Mouse (Mus musculus): Measurements from ENCODE around the gene Jak3. TPM values are rescaled to one million over a fixed set of nuclear protein-coding genes. Genes with fewer than 3 reads are reported as not detected.

Jak3 gene
- polyA plus RNA-seq, 1 experiment from 2014 or later = 1.4 TPM

GRCm38 (mm10) chr8:71633164-71633563 is 42.9 kb upstream of the Jak3 start:
- Histone ChIP-seq H3K9ac (ENCODE audit: low read length) (no peak overlapping the region), H3K36me3 (ENCODE audit: control insufficient read depth, insufficient read depth, low read length) (peaks cover 3% of the 10 kb centered on the region; the same call in 1 of the 2 replicates), H3K9me3 (replicated peaks; ENCODE audit: control insufficient read depth, low read length) (no peaks in the 10 kb centered on the region; the same call in 1 of the 2 replicates), H3K4me1 (ENCODE audit: control insufficient read depth, insufficient read depth, low read length) (peaks cover 13% of the 10 kb centered on the region), H3K4me3 (ENCODE audit: low read depth, low read length) (no peak overlapping the region), H3K27me3 (replicated peaks; ENCODE audit: control insufficient read depth, insufficient read depth, low read length) (peaks cover 10% of the 10 kb centered on the region), H3K4me2 (ENCODE audit: low read length) (no peak overlapping the region), H3K27ac (ENCODE audit: low read depth, low read length) (no peak overlapping the region)
- ATAC-seq (no peak), DNase-seq (ENCODE audit: low spot score) (no peak)
- 9% methylated on average over 19 of the region's 22 CpGs for WGBS

DNA sequence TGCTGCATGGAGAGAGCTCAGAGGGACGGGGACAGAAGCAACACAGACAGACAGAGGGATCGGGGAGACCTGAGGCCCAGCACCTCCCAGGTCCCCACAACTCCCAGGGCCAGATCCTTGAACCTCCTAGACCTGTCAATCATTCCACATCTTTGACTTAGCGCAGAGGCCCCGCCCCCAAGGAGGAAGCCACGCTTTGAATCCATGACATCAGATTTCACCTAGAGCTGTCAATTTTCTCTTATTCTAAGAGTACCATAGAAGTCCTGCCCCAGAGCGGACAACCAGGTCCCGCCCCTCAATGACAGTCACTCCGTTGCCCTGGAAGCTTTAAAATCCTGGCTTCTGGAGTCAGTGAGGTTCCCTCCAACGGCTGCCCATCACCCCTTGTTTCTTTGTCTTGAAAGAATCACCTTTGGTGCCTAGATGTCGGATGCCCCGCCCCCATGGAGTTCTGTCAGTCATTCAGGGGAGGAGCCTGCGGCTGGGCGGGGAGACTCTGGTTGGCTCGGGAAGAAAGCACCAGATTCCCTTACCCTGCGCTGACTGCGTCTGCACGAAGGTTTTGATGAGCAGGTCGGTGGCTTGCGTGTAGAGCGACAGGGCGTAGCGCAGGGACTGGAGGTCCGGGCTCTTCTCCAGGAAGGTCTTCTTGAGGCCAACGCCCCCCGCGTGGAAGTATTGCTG is 42.0 kb upstream of the Jak3 start:
- 0 out of 2 replicates have a peak overlapping the region, but pooled peaks have one; percentile 10 for H3K9ac ChIP-seq (ENCODE audit: low read length)
- peak; percentile 76 for DNase-seq (ENCODE audit: low spot score)
- WGBS = 3% methylated on average over 26 of the region's 26 CpGs
- H3K4me1 ChIP-seq (ENCODE audit: control insufficient read depth, insufficient read depth, low read length) = peaks cover 8% of the 10 kb centered on the region
- H3K36me3 ChIP-seq (ENCODE audit: control insufficient read depth, insufficient read depth, low read length) = peaks cover 9% of the 10 kb centered on the region
- no peaks in the 10 kb centered on the region; the same call in 1 of the 2 replicates for H3K9me3 ChIP-seq (replicated peaks; ENCODE audit: control insufficient read depth, low read length)
- H3K27me3 ChIP-seq (replicated peaks; ENCODE audit: control insufficient read depth, insufficient read depth, low read length) = peaks cover 10% of the 10 kb centered on the region
- H3K27ac ChIP-seq (ENCODE audit: low read depth, low read length) = no peak overlapping the region
- no peak overlapping the region for H3K4me3 ChIP-seq (ENCODE audit: low read depth, low read length)
- H3K4me2 ChIP-seq (ENCODE audit: low read length) = peak overlapping the region; percentile 30
- peak; percentile 61 for ATAC-seq

GRCm38 (mm10) chr8:71637149-71638095 is 38.7 kb upstream of the Jak3 start:
- no peak overlapping the region for H3K27ac ChIP-seq (ENCODE audit: low read depth, low read length)
- 68% methylated on average over 8 of the region's 8 CpGs for WGBS
- H3K4me2 ChIP-seq (ENCODE audit: low read length) = no peak overlapping the region
- no peaks in the 10 kb centered on the region; the same call in 1 of the 2 replicates for H3K9me3 ChIP-seq (replicated peaks; ENCODE audit: control insufficient read depth, low read length)
- H3K27me3 ChIP-seq (replicated peaks; ENCODE audit: control insufficient read depth, insufficient read depth, low read length) = peaks cover 4% of the 10 kb centered on the region; the same call in 1 of the 2 replicates
- no peak overlapping the region for H3K9ac ChIP-seq (ENCODE audit: low read length)
- H3K4me1 ChIP-seq (ENCODE audit: control insufficient read depth, insufficient read depth, low read length) = no peaks in the 10 kb centered on the region
- no peak for ATAC-seq
- H3K36me3 ChIP-seq (ENCODE audit: control insufficient read depth, insufficient read depth, low read length) = peaks cover 27% of the 10 kb centered on the region
- DNase-seq (ENCODE audit: low spot score) = no peak
- no peak overlapping the region for H3K4me3 ChIP-seq (ENCODE audit: low read depth, low read length)

DNA sequence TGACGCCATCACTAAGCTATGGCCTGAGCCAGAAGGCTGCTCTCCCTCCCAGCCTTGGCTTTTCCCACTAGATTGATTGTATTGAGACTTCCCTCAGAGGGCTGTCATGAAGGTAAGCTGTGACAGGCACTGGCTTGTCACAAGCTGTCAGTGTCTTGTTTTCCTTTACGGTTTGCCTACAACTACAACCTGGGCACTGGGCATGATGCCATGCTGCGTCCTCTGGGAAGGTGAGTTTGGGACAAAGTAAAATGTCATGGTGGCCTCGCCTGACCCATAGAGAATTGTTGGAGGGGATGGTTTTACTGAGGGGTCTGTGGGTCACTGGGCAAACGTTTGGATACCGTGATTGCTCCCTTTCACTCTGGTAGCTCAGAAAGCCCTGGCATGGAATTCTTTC is 37.8 kb upstream of the Jak3 start:
- peaks cover 27% of the 10 kb centered on the region for H3K36me3 ChIP-seq (ENCODE audit: control insufficient read depth, insufficient read depth, low read length)
- H3K4me3 ChIP-seq (ENCODE audit: low read depth, low read length) = no peak overlapping the region
- DNase-seq (ENCODE audit: low spot score) (no peak), ATAC-seq (no peak)
- peaks cover 4% of the 10 kb centered on the region; the same call in 1 of the 2 replicates for H3K27me3 ChIP-seq (replicated peaks; ENCODE audit: control insufficient read depth, insufficient read depth, low read length)
- no peaks in the 10 kb centered on the region for H3K4me1 ChIP-seq (ENCODE audit: control insufficient read depth, insufficient read depth, low read length)
- H3K9ac ChIP-seq (ENCODE audit: low read length) = no peak overlapping the region
- H3K9me3 ChIP-seq (replicated peaks; ENCODE audit: control insufficient read depth, low read length) = no peaks in the 10 kb centered on the region
- no peak overlapping the region for H3K4me2 ChIP-seq (ENCODE audit: low read length)
- H3K27ac ChIP-seq (ENCODE audit: low read depth, low read length) = no peak overlapping the region
- WGBS = 70% methylated on average over 6 of the region's 6 CpGs

- no peak for DNase-seq (ENCODE audit: low spot score)
- Histone ChIP-seq H3K4me1 (ENCODE audit: control insufficient read depth, insufficient read depth, low read length) (no peaks in the 10 kb centered on the region), H3K27me3 (replicated peaks; ENCODE audit: control insufficient read depth, insufficient read depth, low read length) (peaks cover 4% of the 10 kb centered on the region; the same call in 1 of the 2 replicates), H3K4me3 (ENCODE audit: low read depth, low read length) (no peak overlapping the region), H3K4me2 (ENCODE audit: low read length) (no peak overlapping the region), H3K27ac (ENCODE audit: low read depth, low read length) (no peak overlapping the region), H3K9ac (ENCODE audit: low read length) (no peak overlapping the region), H3K36me3 (ENCODE audit: control insufficient read depth, insufficient read depth, low read length) (peaks cover 29% of the 10 kb centered on the region), H3K9me3 (replicated peaks; ENCODE audit: control insufficient read depth, low read length) (no peaks in the 10 kb centered on the region)
- WGBS = 92% methylated on average over 4 of the region's 4 CpGs
- ATAC-seq = no peak
These were observed 36.8 kb upstream of the Jak3 start for GRCm38 (mm10) chr8:71639318-71639717.

DNA sequence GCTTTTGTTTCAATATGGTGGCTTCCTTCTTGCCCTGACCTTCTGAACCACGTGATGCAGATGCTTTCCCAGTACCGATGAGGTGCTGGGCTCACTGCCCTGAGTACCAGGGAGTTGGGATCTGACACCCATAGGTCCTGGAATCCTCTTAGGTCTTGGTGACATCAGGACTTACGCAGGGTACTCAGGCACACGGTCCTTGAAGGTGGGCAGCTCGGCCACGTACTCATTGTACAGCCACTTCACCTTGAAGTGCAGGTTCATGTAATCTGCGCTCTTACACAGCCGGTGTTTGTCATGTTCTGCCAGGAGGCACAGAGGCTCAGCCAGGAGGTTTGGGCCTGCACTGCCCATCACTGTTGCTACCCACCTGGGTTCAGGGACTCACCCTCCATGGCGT is 30.6 kb upstream of the Jak3 start:
- no peak for DNase-seq (ENCODE audit: low spot score)
- Histone ChIP-seq H3K36me3 (ENCODE audit: control insufficient read depth, insufficient read depth, low read length) (peaks cover 50% of the 10 kb centered on the region), H3K4me3 (ENCODE audit: low read depth, low read length) (no peak overlapping the region), H3K4me1 (ENCODE audit: control insufficient read depth, insufficient read depth, low read length) (no peaks in the 10 kb centered on the region), H3K9ac (ENCODE audit: low read length) (no peak overlapping the region), H3K4me2 (ENCODE audit: low read length) (no peak overlapping the region), H3K27ac (ENCODE audit: low read depth, low read length) (no peak overlapping the region), H3K27me3 (replicated peaks; ENCODE audit: control insufficient read depth, insufficient read depth, low read length) (no peaks in the 10 kb centered on the region), H3K9me3 (replicated peaks; ENCODE audit: control insufficient read depth, low read length) (no peaks in the 10 kb centered on the region)
- 79% methylated on average over 9 of the region's 9 CpGs for WGBS
- no peak for ATAC-seq

GRCm38 (mm10) chr8:71654600-71654999 is 21.5 kb upstream of the Jak3 start:
- H3K9me3 ChIP-seq (replicated peaks; ENCODE audit: control insufficient read depth, low read length) = no peaks in the 10 kb centered on the region
- ATAC-seq (peak; percentile 33; the same call in 1 of the 2 replicates), DNase-seq (ENCODE audit: low spot score) (no peak)
- no peak overlapping the region for H3K27ac ChIP-seq (ENCODE audit: low read depth, low read length)
- H3K27me3 ChIP-seq (replicated peaks; ENCODE audit: control insufficient read depth, insufficient read depth, low read length) = peaks cover 18% of the 10 kb centered on the region; the same call in 1 of the 2 replicates
- WGBS = 0% methylated on average over 24 of the region's 24 CpGs
- 0 out of 2 replicates have a peak, but pooled peaks cover 3% of the 10 kb centered on the region for H3K4me1 ChIP-seq (ENCODE audit: control insufficient read depth, insufficient read depth, low read length)
- H3K4me2 ChIP-seq (ENCODE audit: low read length) = peak overlapping the region; percentile 32; the same call in 1 of the 2 replicates
- H3K4me3 ChIP-seq (ENCODE audit: low read depth, low read length) = no peak overlapping the region
- H3K9ac ChIP-seq (ENCODE audit: low read length) = peak overlapping the region; percentile 29
- peaks cover 20% of the 10 kb centered on the region; the same call in 1 of the 2 replicates for H3K36me3 ChIP-seq (ENCODE audit: control insufficient read depth, insufficient read depth, low read length)

DNA sequence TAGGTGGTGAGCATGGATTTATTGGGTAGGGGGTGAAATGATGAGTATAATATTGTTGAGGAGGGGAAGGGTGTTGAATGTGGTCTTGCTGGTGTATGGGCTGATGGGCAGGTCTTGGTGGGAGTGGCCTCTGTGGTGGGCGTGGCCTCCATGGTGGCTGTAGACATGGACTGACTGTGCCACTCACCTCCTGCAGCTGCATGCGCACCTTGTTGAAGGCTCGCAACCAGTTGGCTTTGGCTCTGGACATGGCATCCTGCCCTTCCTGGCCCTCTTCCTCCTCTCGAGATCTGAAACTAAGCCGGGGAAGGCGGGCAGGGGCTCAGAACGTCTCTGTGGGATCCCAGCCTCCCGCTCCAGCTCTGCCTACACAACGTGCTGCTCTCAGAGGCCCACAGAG is 18.3 kb upstream of the Jak3 start:
- DNase-seq (ENCODE audit: low spot score) (no peak), ATAC-seq (no peak)
- Histone ChIP-seq H3K9ac (ENCODE audit: low read length) (no peak overlapping the region), H3K4me2 (ENCODE audit: low read length) (no peak overlapping the region), H3K4me1 (ENCODE audit: control insufficient read depth, insufficient read depth, low read length) (0 out of 2 replicates have a peak, but pooled peaks cover 3% of the 10 kb centered on the region), H3K27me3 (replicated peaks; ENCODE audit: control insufficient read depth, insufficient read depth, low read length) (peaks cover 22% of the 10 kb centered on the region), H3K9me3 (replicated peaks; ENCODE audit: control insufficient read depth, low read length) (no peaks in the 10 kb centered on the region), H3K36me3 (ENCODE audit: control insufficient read depth, insufficient read depth, low read length) (peaks cover 11% of the 10 kb centered on the region), H3K4me3 (ENCODE audit: low read depth, low read length) (no peak overlapping the region), H3K27ac (ENCODE audit: low read depth, low read length) (no peak overlapping the region)
- WGBS = 20% methylated on average over 9 of the region's 9 CpGs

All from forebrain, embryonic 14.5 days (tissue).